Comparison of ENCODE assay signal across 7 mouse cellular contexts in the genomic region with DNA sequence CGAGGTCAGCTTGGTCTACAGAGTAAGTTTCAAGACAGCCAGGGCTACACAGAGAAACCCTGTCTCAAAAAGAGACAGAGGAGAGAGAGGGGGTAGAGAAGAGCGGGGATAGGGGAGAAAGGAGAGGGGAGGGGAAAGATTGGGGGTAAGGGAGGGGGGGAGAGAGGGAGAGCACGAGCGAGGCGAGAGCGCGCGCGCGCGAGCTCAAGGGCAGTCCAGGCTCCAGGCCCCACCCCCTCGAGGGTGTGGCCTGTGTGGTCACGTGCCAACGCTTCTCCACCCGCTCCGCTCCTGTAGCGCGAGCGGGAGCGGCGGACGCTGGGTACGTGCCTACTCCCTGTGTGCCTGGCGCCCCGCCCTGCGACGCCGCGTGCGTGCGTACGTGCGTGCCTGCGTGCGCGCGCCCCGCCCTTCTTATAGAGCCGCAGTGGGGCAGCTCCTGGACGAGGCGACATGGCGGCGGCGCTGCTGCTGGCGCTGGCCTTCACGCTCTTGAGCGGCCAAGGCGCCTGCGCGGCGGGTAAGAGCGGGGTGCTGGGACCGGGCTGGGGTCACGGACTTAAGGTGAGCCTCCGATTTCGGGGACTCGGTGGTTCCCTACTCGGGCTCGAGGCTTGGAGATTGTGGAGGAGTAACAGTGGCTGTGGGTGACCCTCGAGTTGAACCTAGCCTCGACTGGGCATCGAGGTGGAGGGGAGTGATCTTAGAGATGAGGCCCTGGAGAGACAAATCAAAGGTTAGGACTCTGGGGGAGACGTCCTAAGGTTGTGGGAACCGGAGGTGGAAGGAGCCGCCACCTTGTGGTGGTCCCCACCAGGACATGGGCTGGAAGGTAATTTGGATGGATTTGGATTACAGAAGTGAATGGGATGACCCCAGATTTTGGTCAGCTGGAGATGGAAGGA. TPM values are rescaled to one million over a fixed set of nuclear protein-coding genes. Genes with fewer than 3 reads are reported as not detected.
DNase-seq lines count a peak whose midpoint lies in the region; ATAC-seq lines count a peak whose summit lies in the region.

Gene Bsg, plus strand, starts transcription at position 427 of the 905 bp plus-strand sequence.

- under 1% methylated on average over 65 of the region's 65 CpGs for WGBS in embryonic facial prominence, embryonic 11.5 days
- under 1% methylated on average over 64 of the region's 65 CpGs for WGBS in limb, embryonic 11.5 days
- WGBS in midbrain, embryonic 14.5 days = under 1% methylated on average over 65 of the region's 65 CpGs

- ATAC-seq in embryonic facial prominence, embryonic 11.5 days (replicated peaks; ENCODE audit: insufficient number of reproducible peaks, low FRiP score, low TSS enrichment, low read depth) = peak; percentile 94
- ATAC-seq in limb, embryonic 11.5 days (ENCODE audit: insufficient number of reproducible peaks, low FRiP score, low TSS enrichment, low read depth) = peak; percentile 91
- peak; percentile 97 for ATAC-seq in midbrain, embryonic 14.5 days (ENCODE audit: low FRiP score, low TSS enrichment)

- peaks cover 13% of the 10 kb centered on the region for H3K4me1 ChIP-seq in embryonic facial prominence, embryonic 11.5 days (ENCODE audit: control insufficient read depth, insufficient read depth, low read length)
- H3K4me1 ChIP-seq in limb, embryonic 11.5 days (ENCODE audit: control insufficient read depth, insufficient read depth, low read length) = peaks cover 18% of the 10 kb centered on the region
- H3K4me1 ChIP-seq in midbrain, embryonic 14.5 days (ENCODE audit: control insufficient read depth, insufficient read depth, low read length) = peaks cover 26% of the 10 kb centered on the region

- H3K9ac ChIP-seq in embryonic facial prominence, embryonic 11.5 days (replicated peaks; ENCODE audit: low read length) = peak within 1 kb of the TSS; percentile 87
- H3K9ac ChIP-seq in limb, embryonic 11.5 days (ENCODE audit: low read length) = peak within 1 kb of the TSS; percentile 86
- H3K9ac ChIP-seq in midbrain, embryonic 14.5 days (replicated peaks; ENCODE audit: low read length) = peak within 1 kb of the TSS; percentile 85

- H3K4me3 ChIP-seq in embryonic facial prominence, embryonic 11.5 days (ENCODE audit: low read depth, low read length) = peak within 1 kb of the TSS; percentile 73
- peak within 1 kb of the TSS; percentile 79 for H3K4me3 ChIP-seq in limb, embryonic 11.5 days (ENCODE audit: low read depth, low read length)
- H3K4me3 ChIP-seq in midbrain, embryonic 14.5 days (replicated peaks; ENCODE audit: low read depth, low read length) = peak within 1 kb of the TSS; percentile 74

- H3K9me3 ChIP-seq in embryonic facial prominence, embryonic 11.5 days (replicated peaks; ENCODE audit: control insufficient read depth, low read length) = no peaks in the 10 kb centered on the region
- H3K9me3 ChIP-seq in limb, embryonic 11.5 days (ENCODE audit: control insufficient read depth, low read length) = no peaks in the 10 kb centered on the region
- H3K9me3 ChIP-seq in midbrain, embryonic 14.5 days (ENCODE audit: control insufficient read depth, low read length) = no peaks in the 10 kb centered on the region

- peaks cover 5% of the 10 kb centered on the region for H3K36me3 ChIP-seq in embryonic facial prominence, embryonic 11.5 days (replicated peaks; ENCODE audit: control insufficient read depth, insufficient read depth, low read depth, low read length)
- peaks cover 12% of the 10 kb centered on the region; the same call in 1 of the 2 replicates for H3K36me3 ChIP-seq in limb, embryonic 11.5 days (ENCODE audit: control insufficient read depth, insufficient read depth, low read length)
- H3K36me3 ChIP-seq in midbrain, embryonic 14.5 days (ENCODE audit: control insufficient read depth, insufficient read depth, low read length) = peaks cover 9% of the 10 kb centered on the region

- peak; percentile 99 for DNase-seq in adrenal gland, postnatal 14 days
- DNase-seq in embryonic facial prominence, embryonic 11.5 days (ENCODE audit: low spot score) = peak; percentile 100
- DNase-seq in heart, adult 11 months = peak; percentile 100
- DNase-seq in kidney, adult 18-20 months = peak; percentile 99
- DNase-seq in limb, embryonic 11.5 days (ENCODE audit: low spot score) = peak; percentile 99
- DNase-seq in midbrain, embryonic 14.5 days = peak; percentile 100
- DNase-seq in spleen, adult 18-20 months = peak; percentile 97 to 98

- H3K27me3 ChIP-seq in embryonic facial prominence, embryonic 11.5 days (ENCODE audit: control insufficient read depth, insufficient read depth, low read length) = no peaks in the 10 kb centered on the region
- H3K27me3 ChIP-seq in limb, embryonic 11.5 days (ENCODE audit: control insufficient read depth, insufficient read depth, low read length) = no peaks in the 10 kb centered on the region
- H3K27me3 ChIP-seq in midbrain, embryonic 14.5 days (ENCODE audit: control insufficient read depth, insufficient read depth, low read length) = no peaks in the 10 kb centered on the region

- H3K4me2 ChIP-seq in embryonic facial prominence, embryonic 11.5 days (ENCODE audit: low read depth, low read length) = peak within 1 kb of the TSS; percentile 93
- peak within 1 kb of the TSS; percentile 84 for H3K4me2 ChIP-seq in limb, embryonic 11.5 days (ENCODE audit: low read depth, severe bottlenecking)
- peak within 1 kb of the TSS; percentile 88 for H3K4me2 ChIP-seq in midbrain, embryonic 14.5 days (ENCODE audit: low read length)

- H3K27ac ChIP-seq in embryonic facial prominence, embryonic 11.5 days (replicated peaks; ENCODE audit: low read depth, low read length) = no peak within 1 kb of the TSS
- H3K27ac ChIP-seq in limb, embryonic 11.5 days (replicated peaks; ENCODE audit: low read depth, low read length) = peak within 1 kb of the TSS; percentile 55; the same call in 1 of the 2 replicates
- peak within 1 kb of the TSS; percentile 85 for H3K27ac ChIP-seq in midbrain, embryonic 14.5 days (replicated peaks; ENCODE audit: low read depth, low read length)

RNA-seq across cellular contexts. Expression of gene Bsg, which starts in this region (rescaled TPM):
- 598 and 707 TPM in 2 replicates for total RNA-seq in adrenal gland, postnatal 14 days (2021)
- 630 and 667 TPM in 2 replicates for polyA plus RNA-seq in embryonic facial prominence, embryonic 11.5 days (2014; fragmentation: Nextera tagmentation; extraction: Ambion mirVana)
- polyA plus RNA-seq in limb, embryonic 11.5 days (2014; fragmentation: Nextera tagmentation; extraction: Ambion mirVana) = 633 and 674 TPM in 2 replicates
- 680 and 689 TPM in 2 replicates for polyA plus RNA-seq in midbrain, embryonic 14.5 days (2014; fragmentation: Nextera tagmentation; extraction: Ambion mirVana)
